Mouse (Mus musculus) frontal cortex, postnatal 25 days (tissue): ENCODE measurements around the gene Gm10352.
"Not testable (repeated sequence)": the region's sequence is repeated elsewhere in the genome, so short reads cannot be mapped to it uniquely, and the experiment has no call there.

Experiments
- DNase-seq, 2 experiments: peaks; one replicate each; pipeline ENCODE4 v3.0.0; 2022; ENCODE audit warnings: low spot score in 2 of 2

Gm10352 gene

DNA sequence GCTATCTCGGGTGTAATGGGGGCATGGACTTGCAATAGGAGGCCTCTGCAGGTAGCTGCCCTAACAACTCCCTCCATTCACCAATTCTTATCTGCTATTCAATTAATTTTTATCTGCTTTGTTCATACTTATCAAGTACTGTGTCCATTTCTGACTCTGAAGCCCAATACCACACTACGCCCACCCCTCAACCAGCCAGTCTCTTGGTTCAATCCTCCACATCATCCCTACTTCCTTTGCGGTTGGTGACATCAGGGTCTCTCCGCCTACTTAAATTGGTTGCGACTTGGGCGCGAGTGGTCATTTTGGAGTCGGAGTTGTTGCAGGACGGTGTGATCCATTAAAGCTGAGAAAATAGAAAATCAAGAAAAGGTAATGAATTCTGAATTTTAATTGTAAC is at the start of gene Gm10352:
Gene Gm10352 (plus strand): TSS at position 301 of the 400 bp plus-strand sequence.
- DNase-seq, result not testable (repeated sequence)

DNA sequence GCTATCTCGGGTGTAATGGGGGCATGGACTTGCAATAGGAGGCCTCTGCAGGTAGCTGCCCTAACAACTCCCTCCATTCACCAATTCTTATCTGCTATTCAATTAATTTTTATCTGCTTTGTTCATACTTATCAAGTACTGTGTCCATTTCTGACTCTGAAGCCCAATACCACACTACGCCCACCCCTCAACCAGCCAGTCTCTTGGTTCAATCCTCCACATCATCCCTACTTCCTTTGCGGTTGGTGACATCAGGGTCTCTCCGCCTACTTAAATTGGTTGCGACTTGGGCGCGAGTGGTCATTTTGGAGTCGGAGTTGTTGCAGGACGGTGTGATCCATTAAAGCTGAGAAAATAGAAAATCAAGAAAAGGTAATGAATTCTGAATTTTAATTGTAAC is 31.5 kb downstream of the Gm10352 start, which contains the start of gene Gm29289:
Gene Gm29289 (plus strand): TSS at position 301 of the 400 bp plus-strand sequence.
- DNase-seq, result not testable (repeated sequence)
